Mouse (Mus musculus) lung, postnatal 25 days (tissue): ENCODE results near the gene Ppp1r9b.

Source experiments
- DNase-seq: peaks from one replicate; pipeline ENCODE4 v3.0.0; 2022; ENCODE audit warnings: low spot score

Ppp1r9b gene

GRCm38 (mm10) chr11:95046980-95047680 lies 56.3 kb downstream of the Ppp1r9b start:
- DNase-seq: peak; percentile 64

- DNase-seq: no peak
Observed at GRCm38 (mm10) chr11:95053062-95053461, 62.2 kb downstream of the Ppp1r9b start.
